Mouse (Mus musculus): ENCODE measurements at regions not wholly inside any gene's neighbourhood (a gene's known extent, or its start where the extent isn't known, plus 50 kb on each side); places are given as distances from the start of the nearest gene placed in this dataset.

DNA sequence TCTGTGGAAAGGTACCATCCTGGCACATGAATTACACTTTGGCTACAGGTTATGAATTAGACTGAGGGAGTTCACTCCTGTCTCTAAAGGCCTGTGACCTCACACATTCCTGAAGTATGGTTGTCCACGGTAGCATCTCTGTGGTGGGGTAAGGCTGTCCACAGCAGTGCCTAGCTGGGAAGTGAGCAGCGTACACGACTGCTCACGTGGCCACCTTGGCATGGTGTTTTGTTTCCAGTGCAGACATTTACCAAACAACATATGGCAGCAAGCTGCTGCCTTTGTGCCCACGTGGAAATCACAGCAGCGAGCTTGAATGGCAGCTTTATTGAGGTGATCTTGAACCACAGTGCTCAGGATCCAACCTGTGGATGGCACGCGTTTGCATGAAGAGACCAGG, 140.7 kb upstream of the A230072I06Rik start:
- DNase-seq: no peak

DNA sequence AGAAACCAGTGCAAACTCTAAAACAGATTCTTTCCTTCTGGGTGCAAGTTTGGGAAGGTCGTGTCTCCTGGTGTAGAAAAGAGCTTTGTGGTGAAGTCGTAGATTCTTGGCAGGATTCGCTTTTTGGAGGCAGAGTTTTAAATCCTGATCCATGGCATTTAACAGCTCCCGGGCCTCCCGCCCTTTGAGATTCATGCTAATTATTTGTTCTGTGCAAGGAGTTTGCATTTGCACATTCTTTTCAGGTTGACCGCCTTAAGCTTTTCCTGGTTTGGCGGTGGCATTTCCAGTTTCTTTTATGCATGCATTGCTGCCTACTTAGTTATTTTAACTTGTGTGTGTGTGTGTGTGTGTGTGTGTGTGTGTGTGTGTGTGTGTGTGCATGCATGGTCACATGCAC, 126.9 kb upstream of the A230072I06Rik start:
- no peak for DNase-seq

DNA sequence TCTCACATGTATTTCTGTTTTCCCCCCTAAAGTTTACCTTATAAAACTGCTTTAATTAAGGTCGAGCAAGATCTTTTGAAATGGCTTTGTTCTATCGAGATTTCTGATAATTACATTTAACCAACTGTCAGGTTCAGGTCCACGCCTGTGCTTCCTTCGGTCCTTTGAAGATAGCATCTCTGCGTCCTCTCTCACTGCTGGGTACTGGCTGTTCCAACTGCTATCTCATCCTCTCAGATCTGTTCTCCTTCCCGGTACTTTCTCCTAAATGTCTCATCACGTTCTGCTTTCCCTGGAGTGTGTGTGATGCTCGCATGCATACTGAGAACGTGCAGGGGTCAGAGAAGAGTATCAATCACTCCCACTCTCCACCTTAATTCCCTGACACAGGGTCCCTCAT, 125.8 kb upstream of the A230072I06Rik start:
- no peak for DNase-seq

DNA sequence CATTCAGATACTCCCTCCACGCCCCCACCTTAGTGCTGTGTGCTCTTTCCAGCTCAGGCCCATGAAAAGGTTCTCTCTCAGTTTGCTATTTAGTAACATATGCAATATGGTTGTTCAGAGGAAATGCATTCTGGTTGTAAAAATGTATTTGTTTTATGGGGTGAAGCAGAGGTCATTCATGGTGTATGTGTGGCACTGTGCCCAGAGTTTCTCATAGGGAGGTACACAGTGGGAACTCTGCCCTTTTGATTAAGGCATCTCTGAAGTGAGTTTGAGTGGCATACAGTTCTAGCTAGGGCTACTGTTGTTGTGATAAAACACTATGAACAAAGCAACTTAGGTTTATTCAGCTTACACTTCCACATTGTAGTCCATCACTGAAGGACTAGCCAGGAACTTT, 121.7 kb upstream of the A230072I06Rik start:
- no peak for DNase-seq

DNA sequence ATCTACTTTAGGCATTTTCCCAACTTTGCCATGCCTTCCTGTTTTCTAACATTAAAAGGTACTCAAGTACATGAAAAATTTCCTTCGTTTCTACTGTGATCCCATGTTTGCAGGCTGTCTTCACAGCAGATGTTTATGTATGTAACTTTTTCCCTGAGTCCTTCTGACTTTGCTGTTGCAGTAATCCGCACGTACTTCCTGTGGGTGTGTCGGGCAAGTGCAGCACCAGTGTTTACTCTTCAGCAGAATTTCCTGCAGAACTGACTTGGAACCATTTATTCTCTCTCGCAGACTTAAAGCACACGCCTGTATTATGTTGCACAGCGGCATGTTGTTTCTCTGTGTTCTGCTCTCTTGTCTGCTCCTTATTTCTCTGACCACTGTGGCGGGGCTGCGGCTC, 120.4 kb upstream of the A230072I06Rik start:
- no peak for DNase-seq

DNA sequence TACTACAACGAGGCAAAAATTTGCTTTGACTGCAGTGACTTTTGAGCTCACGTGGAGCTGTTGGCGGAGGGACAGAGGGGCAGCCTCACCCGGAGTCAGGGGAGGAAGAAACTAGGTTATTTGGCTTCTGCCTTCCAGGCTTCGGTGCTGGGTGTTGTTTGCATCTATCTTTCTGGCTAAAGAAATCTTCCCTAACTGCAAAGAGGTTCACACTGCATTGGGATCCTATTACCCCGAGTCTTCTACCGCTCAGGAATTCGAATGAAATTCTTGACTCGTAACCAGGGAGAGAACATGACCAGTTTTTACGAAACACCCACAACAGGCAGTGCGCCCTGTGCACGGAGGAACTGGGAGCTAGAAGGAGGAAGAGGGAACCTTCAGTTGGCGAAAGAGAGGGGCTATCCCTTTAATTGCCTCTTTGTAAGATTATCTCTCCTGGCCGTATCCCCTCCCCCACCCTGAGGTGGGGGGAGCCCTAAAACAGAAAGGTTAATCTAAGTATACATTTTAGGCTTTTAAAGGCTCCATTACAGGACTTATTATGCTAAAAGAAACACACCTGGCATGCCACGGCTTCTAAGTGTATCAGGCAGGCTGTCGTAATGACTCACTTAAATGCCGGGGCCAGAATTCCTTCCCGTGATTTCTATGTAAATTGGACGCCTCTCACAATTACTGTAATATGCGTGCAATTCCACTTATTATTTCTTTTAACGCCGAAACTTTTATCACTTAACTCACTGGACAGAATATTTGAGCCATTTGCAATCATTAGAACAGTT, 115.5 kb upstream of the A230072I06Rik start:
- peak; percentile 29 to 30 for DNase-seq

DNA sequence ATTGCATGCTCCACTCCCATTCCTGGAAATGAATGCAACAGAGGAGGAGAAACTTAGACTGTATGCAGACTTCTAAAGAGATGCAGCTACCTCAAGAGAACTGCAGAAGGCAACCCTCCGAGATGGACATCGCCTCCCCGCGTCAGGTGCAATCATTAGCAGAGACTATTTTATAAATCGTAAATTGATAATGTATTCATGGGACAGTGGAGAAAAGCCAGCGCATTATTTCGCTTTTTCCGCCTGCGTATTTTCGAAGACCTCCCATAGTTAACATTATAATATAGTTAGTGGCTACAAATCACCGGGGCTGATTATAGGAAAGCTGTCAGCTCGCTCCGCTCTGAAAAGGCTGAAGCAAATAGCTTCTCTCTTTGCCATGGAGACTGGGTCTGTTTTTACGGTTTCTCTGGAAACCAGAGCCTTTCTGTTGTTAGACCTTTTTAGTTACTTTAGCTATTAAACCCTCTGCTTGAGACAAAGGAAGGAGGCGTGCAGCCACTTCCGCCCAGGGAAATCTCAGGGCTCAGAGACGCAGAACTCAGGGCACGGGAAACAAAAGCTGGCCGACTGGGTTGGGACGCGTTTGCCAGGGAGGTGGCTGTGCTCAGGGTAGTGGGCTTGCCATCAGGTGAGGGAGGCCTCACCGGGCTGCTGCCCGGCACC, 113.0 kb upstream of the A230072I06Rik start:
- no peak for DNase-seq

DNA sequence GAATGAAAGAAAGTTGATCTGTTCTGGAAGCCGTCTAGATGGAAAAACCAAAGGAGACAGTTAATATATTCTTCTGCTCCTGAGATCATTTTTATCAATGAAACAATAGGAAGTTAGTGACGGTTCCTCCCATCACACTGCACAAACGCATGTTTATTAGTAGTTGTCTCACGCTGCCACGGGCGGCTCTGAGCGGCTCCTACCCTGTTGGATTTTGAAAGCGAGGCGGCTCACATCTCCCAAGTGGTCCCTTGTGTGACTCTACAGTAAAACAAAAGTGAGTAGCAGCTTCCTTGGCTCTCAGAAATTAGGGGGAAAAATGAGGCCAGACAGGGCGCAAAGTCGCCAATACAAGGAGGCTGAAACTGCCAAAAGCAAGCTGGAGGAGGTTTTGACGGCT, 106.8 kb upstream of the A230072I06Rik start:
- no peak for DNase-seq

DNA sequence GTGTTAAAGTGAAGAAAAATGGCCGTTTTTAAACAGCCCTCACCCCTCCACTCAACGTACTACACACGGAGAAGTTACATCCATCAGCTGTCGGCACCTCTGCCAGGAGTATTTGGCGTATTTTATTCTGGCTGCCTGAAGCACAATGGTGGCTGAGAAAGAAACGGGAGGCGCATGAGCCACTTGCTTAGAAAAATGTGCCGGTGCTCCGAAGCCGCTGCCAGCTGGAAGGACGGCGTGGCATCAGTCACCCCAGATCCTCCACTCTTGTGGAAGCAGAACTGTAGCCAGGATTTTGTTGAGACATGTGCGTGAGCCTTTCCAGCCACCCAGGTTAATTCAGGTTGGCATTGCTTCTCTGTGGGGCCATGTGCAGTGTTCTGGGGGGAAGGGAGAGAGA, 103.1 kb upstream of the A230072I06Rik start:
- peak; percentile 57 to 60 for DNase-seq

DNA sequence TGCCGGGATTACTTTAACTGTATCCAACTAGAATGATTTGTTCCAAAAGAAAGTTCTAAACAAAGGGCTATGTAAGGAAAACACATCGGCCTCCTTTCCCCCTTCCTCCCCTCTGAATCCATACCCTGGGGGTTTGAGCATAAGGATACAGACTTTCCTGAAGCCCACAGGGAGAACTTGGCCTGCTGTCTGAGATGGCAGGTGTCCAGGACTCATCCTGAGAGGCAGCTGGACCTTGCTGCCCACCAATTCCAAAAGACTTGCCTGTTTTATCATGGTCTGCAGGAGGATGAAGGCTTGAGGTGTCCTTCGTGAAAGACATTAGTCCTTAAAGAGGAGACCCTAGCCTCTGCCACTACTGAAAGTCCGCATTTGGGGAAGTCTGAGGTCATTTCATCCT, 94.0 kb upstream of the A230072I06Rik start:
- DNase-seq: peak; percentile 57 to 72

DNA sequence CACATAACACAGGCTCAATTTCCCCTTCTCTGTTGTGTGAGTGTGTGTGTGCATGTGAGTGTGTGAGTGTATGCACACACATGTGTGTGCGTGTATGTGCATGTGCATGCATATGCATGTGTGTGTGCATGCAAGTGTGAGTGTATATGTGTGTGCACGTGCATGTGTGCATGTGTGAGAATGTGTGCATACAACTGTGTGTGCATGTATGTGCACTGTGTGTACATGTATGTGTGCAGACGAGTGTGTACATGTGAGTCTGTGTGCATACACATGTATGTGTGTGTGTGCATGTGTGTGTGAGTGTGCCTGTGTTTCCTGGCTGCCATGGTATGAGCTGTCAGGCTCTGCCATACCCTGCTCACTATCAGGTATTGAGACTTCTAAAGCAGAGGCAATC, 91.3 kb upstream of the A230072I06Rik start:
- DNase-seq: no peak

DNA sequence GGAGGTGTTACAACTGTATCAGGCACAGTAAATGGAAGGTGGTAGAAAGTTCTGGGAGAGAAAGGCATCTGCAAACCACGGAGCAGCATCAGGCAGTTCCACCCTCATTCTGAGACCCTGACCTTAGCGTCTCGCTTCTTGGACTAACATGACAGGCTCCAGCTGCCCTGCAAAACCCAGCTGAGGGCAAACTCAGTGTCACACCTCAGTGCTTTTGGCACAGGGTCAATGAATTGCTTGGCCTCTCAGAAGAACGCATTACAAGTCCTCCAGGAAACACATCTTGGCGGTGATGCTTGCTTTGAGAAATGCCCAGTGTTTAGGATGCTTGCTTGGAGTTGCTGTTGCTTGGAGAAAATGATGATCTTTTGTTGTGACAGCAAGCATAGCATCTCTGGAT, 90.2 kb upstream of the A230072I06Rik start:
- DNase-seq: no peak

DNA sequence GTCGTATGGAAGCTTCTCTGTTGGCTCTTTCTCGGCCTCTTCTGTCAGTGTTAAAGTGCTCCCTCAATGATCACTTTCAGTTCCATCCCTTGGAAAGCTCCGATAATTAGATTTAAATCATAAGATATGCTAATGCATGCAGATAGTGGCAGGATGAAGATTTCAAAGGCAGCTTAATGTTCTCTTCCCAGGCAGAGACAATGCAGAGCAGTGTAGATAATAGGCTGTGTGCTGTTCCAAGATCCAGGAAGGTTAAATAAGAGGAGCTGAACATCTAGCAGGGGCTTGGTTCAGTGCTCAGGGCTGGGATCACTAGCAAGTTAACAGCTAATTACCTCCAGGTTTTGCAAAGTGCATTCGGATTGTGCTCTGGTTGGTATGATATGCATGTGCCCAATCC, 89.7 kb upstream of the A230072I06Rik start:
- no peak for DNase-seq

DNA sequence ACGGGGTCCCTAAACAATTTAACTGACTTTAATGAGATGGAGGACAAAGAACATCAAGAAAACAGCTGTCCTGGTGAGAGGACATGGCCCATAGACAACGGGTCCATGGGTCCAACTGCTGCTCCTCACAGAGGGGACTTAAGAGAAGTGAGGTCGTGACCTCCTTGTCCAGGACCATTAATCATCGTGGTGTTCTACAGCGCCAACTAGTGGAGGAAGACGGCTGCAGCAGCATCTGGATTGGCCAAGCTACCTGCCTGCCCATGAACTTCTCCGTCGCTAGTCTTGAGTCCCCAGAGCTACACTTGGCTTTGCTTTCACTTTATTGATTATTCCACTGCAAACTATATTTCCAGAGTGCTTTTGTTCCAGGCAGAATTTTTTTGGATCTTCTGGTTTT, 86.6 kb upstream of the A230072I06Rik start:
- peak in 1 of 2 experiments; percentile 27 for DNase-seq

DNA sequence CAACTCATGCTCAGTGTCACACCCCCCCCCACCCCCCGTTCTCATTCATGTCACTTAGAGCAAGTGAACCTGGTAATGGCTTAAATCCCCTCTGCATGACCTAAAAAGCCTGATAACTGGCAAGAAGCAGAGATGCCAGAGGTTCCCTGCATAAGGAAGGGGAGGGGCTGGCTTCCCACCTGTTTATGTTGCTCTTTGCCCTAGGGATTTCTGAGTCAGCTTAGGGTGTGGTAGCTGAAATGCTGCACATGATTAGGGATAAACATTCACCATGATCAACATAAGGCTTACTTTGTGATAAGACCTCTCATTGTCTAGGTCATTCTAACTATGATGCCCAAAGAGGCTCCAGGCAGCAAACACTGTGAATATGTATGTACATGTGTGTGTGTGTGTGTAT, 72.7 kb upstream of the A230072I06Rik start:
- no peak for DNase-seq

DNA sequence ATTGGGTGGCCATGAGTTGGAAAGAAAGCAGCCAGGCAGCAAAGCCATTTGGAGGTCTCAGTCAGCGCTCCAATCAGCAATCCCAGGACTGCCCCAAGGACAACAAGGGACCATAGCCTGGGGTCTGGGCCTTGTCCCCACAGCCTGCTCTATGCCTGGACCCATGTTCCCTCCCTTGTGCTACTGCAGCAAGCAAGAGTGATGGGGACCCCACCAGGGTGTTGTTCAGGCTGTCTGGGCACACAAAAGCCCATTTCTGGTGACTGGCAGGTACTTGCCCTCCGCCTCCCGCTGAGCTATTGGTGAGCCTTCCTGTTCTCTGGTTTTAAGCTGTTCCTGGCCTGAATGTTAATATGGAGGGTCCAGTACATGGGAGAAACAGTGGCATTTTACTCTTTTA, 71.2 kb upstream of the A230072I06Rik start:
- peak in 1 of 2 experiments; percentile 24 for DNase-seq

DNA sequence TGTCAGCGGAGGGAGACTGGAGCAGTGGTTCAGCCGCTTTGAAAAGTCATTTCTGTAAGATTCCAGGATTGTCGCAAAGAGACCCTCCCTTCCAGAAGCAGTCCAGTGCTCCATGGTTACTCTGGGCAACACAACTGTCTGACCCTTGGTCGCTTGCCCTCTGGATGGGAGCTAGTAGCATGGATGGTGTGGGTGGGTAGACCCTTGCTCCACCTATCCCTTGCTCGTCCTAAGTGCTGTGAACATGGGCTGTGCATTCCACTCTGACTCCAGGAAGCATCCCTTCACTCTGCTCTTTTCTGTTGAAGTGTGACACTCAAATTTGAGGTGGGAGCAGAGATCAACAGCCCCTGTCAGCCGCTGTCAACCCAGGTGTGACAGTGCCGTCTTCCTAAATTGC, 64.8 kb upstream of the A230072I06Rik start:
- DNase-seq: no peak

DNA sequence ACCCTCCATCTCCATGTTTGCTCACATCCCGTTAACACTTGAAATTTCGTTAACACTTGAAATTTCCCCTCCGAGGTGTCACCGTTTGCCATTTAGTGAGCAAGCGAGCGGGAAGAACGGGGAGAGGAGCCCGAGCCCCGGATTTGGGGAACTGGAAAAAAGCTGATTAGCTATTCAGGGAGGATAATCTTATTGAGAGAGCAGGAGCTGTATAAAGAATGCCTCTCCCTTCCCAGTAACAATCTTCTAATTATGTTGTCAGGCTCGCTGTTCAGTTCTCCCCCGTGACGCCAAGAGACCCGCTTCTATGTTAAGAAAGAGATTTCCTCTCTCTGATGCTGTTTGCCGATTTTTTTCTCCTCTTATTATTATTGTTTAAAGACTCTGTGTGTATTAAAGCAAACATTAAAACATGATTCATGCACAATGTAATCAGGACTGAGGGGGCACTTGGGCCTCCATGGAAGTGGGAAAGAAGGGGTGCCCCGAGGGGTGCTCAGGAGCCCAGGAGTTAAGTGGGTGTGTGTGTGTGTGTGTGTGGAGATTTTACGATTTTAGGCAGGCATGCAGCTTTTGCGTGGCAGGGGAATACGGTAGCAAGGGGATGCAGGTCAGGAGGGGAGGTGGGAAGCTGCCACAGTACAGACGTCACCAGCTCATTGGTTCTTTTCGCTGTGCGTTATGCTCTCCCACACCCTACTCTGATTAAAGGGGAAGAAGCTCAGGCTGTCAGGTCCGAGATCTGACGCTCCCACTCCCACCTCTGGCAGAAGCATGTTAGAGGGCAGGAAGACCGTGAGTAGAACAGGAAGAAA, 64.2 kb upstream of the A230072I06Rik start:
- DNase-seq: no peak

DNA sequence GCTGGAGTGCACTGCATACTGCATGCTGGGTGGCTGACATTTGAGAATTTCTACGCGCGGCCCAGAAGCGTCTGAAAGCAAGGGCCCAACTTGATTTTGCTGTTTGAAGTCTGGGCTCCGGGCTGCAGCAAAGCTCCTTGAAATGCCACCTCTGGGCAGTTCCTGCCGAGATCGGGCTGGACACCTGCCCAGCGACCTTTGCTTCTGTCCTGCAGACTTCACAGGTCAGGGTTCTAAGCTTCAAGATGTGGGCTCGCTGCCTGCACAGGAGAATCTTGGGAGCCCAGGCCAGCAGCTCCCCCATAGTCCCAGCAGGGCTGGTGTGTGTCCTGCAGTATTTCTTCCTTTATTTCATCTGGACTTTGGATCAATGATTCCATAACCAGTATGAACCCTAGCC, 57.1 kb upstream of the A230072I06Rik start:
- DNase-seq: no peak

DNA sequence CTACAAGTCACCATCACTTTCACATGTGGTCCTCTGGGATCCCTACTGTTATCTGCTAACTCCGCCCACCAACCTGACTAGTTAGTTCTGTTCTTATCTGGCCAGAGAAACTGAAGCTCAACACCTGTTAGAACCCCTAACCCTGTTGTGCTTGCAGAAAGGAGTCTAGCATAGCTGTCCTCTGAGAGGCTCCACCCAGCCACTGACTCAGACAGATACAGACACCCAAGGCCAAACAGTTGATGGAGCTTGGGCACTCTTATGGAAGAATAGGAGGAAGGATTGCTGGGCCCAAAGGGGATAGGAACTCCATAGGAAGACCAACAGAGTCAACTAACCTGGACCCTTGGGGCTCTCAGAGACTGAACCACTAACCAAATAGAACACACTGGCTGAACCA, 55.2 kb upstream of the A230072I06Rik start:
- no peak for DNase-seq

Data from cerebellum, postnatal 14 days (tissue).